In the genomic region with DNA sequence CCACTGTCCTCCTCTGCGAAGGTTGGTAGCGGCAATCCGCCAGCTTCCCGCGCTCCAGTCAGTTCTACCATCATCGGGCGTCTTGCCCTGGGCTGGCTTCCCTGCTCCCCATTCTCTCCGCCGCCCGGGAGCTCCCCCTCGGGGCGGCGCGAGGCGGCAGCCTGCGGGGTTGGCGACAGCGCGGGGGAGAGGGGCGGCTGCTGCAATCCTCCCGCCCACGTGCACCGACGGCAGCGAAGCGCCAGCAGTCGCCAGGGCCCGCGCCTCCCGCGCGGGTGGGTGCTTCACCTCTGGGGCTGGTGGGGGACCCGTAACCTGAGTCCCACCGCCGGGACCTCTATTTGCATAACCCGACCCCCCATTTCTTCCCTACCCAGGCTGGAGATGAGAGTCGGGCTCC, we compare ENCODE assay signal across 8 mouse cellular contexts. TPM values are rescaled to one million over a fixed set of nuclear protein-coding genes. Genes with fewer than 3 reads are reported as not detected.
DNase-seq lines count a peak whose midpoint lies in the region; ATAC-seq and TF ChIP-seq lines count a peak whose summit lies in the region.

A gene (plus strand): TSS at position 220 of the 400 bp plus-strand sequence.

- no peak within 1 kb of the TSS for H3K27ac ChIP-seq in liver, adult 2 months (replicated peaks; ENCODE audit: insufficient read depth, low read depth, low read length)
- 0 out of 2 replicates have a peak within 1 kb of the TSS, but pooled peaks have one; percentile 15 for H3K27ac ChIP-seq in forebrain, embryonic 10.5 days
- H3K27ac ChIP-seq in hindbrain, embryonic 13.5 days = no peak within 1 kb of the TSS
- no peak within 1 kb of the TSS for H3K27ac ChIP-seq in lung, embryonic 15.5 days
- H3K27ac ChIP-seq in stomach, embryonic 14.5 days (ENCODE audit: low read length) = no peak within 1 kb of the TSS

- H3K27me3 ChIP-seq in liver, adult 2 months (ENCODE audit: control insufficient read depth, insufficient read depth, low read length) = peaks cover 16% of the 10 kb centered on the region
- peaks cover 98% of the 10 kb centered on the region for H3K27me3 ChIP-seq in forebrain, embryonic 10.5 days (ENCODE audit: poor library complexity, severe bottlenecking)
- H3K27me3 ChIP-seq in hindbrain, embryonic 13.5 days = peaks cover 96% of the 10 kb centered on the region
- H3K27me3 ChIP-seq in lung, embryonic 15.5 days = peaks cover 87% of the 10 kb centered on the region
- H3K27me3 ChIP-seq in stomach, embryonic 14.5 days (ENCODE audit: control insufficient read depth, insufficient read depth, low read length) = peaks cover 36% of the 10 kb centered on the region

- peak within 1 kb of the TSS; percentile 85 for H3K4me2 ChIP-seq in hindbrain, embryonic 13.5 days
- peak within 1 kb of the TSS; percentile 99 for H3K4me2 ChIP-seq in lung, embryonic 15.5 days
- H3K4me2 ChIP-seq in stomach, embryonic 14.5 days (replicated peaks; ENCODE audit: low read depth, low read length) = peak within 1 kb of the TSS; percentile 94

- no peak for TF ChIP-seq CTCF in liver, adult 2 months (IDR thresholded peaks at IDR 0.05; ENCODE audit: low read depth, low read length)

- WGBS in liver, adult 2 months = 4% methylated on average over 37 of the region's 37 CpGs
- WGBS in forebrain, embryonic 10.5 days = under 1% methylated on average over 29 of the region's 37 CpGs
- WGBS in hindbrain, embryonic 13.5 days = under 1% methylated on average over 36 of the region's 37 CpGs
- under 1% methylated on average over 36 of the region's 37 CpGs for WGBS in lung, embryonic 15.5 days
- under 1% methylated on average over 34 of the region's 37 CpGs for WGBS in stomach, embryonic 14.5 days

- peaks cover 3% of the 10 kb centered on the region; the same call in 1 of the 2 replicates for H3K4me1 ChIP-seq in liver, adult 2 months (ENCODE audit: control insufficient read depth, insufficient read depth, low read length)
- H3K4me1 ChIP-seq in forebrain, embryonic 10.5 days = peaks cover 47% of the 10 kb centered on the region
- H3K4me1 ChIP-seq in hindbrain, embryonic 13.5 days (replicated peaks) = peaks cover 50% of the 10 kb centered on the region
- peaks cover 34% of the 10 kb centered on the region for H3K4me1 ChIP-seq in lung, embryonic 15.5 days
- peaks cover 9% of the 10 kb centered on the region; the same call in 1 of the 2 replicates for H3K4me1 ChIP-seq in stomach, embryonic 14.5 days (ENCODE audit: control insufficient read depth, insufficient read depth, low read length)

- H3K79me2 ChIP-seq in liver, adult 2 months (ENCODE audit: control insufficient read depth, insufficient read depth, low read length) = no peaks in the 10 kb centered on the region

- no peak for TF ChIP-seq POLR2A in liver, adult 2 months (IDR thresholded peaks at IDR 0.05; ENCODE audit: extremely low read depth, insufficient read depth, low read length)

- no peaks in the 10 kb centered on the region for H3K36me3 ChIP-seq in liver, adult 2 months (ENCODE audit: control insufficient read depth, insufficient read depth, low read length)
- H3K36me3 ChIP-seq in forebrain, embryonic 10.5 days (replicated peaks) = no peaks in the 10 kb centered on the region
- no peaks in the 10 kb centered on the region for H3K36me3 ChIP-seq in hindbrain, embryonic 13.5 days
- H3K36me3 ChIP-seq in lung, embryonic 15.5 days = no peaks in the 10 kb centered on the region
- H3K36me3 ChIP-seq in stomach, embryonic 14.5 days (ENCODE audit: control insufficient read depth, insufficient read depth, low read length) = no peaks in the 10 kb centered on the region

- no peaks in the 10 kb centered on the region for H3K9me3 ChIP-seq in forebrain, embryonic 10.5 days
- no peaks in the 10 kb centered on the region for H3K9me3 ChIP-seq in hindbrain, embryonic 13.5 days
- no peaks in the 10 kb centered on the region for H3K9me3 ChIP-seq in lung, embryonic 15.5 days
- H3K9me3 ChIP-seq in stomach, embryonic 14.5 days (ENCODE audit: control insufficient read depth, low read depth, low read length) = no peaks in the 10 kb centered on the region

- DNase-seq in liver, adult 2 months (ENCODE audit: extremely low read depth, low read depth, low spot score) = no peak
- no peak for DNase-seq in liver
- DNase-seq in forebrain, embryonic 10.5 days (ENCODE audit: extremely low spot score, low spot score) = peak; percentile 29
- no peak for DNase-seq in frontal cortex, postnatal 36 days (ENCODE audit: low spot score in 2 of 2)

- peak within 1 kb of the TSS; percentile 43; the same call in 1 of the 2 replicates for H3K4me3 ChIP-seq in liver, adult 2 months (ENCODE audit: insufficient read depth, low read depth, low read length)
- peak within 1 kb of the TSS; percentile 64 for H3K4me3 ChIP-seq in forebrain, embryonic 10.5 days
- peak within 1 kb of the TSS; percentile 55 for H3K4me3 ChIP-seq in hindbrain, embryonic 13.5 days
- H3K4me3 ChIP-seq in lung, embryonic 15.5 days = peak within 1 kb of the TSS; percentile 78
- H3K4me3 ChIP-seq in stomach, embryonic 14.5 days (ENCODE audit: low read depth, low read length) = peak within 1 kb of the TSS; percentile 47

- no peak within 1 kb of the TSS for H3K9ac ChIP-seq in liver, adult 2 months (ENCODE audit: low read depth, low read length)
- peak within 1 kb of the TSS; percentile 70; the same call in 1 of the 2 replicates for H3K9ac ChIP-seq in hindbrain, embryonic 13.5 days
- no peak within 1 kb of the TSS for H3K9ac ChIP-seq in lung, embryonic 15.5 days
- no peak within 1 kb of the TSS for H3K9ac ChIP-seq in stomach, embryonic 14.5 days (replicated peaks; ENCODE audit: low read depth, low read length)

- ATAC-seq in activated CD4-positive, CD25-positive, alpha-beta regulatory T cell, adult 4 months = no peak
- no peak for ATAC-seq in hindbrain, embryonic 13.5 days (ENCODE audit: low FRiP score)
- ATAC-seq in lung, embryonic 15.5 days (ENCODE audit: borderline replicate concordance, extremely low read depth, low FRiP score, low TSS enrichment) = no peak
- ATAC-seq in stomach, embryonic 14.5 days (ENCODE audit: insufficient number of reproducible peaks, insufficient read depth, low FRiP score, low read depth) = no peak

RNA-seq across cellular contexts. Expression of the gene that starts here (rescaled TPM):
- total RNA-seq in liver, adult 2 months (2014; rRNA removed) = 0.09 and 0.34 TPM in 2 replicates
- 0.15 and 0.73 TPM in 2 replicates for polyA plus RNA-seq in liver, adult 2 months (2012; rRNA removed)
- 10 to 100 TPM; 42.3 to 58.3 TPM for polyA plus RNA-seq in activated CD4-positive, CD25-positive, alpha-beta regulatory T cell, adult 4 months (2017; shearing (Covaris generic))
- 0.05 TPM in 1 of 2 replicates, not detected in the other for polyA plus RNA-seq in forebrain, embryonic 10.5 days (2016; fragmentation: Nextera tagmentation; extraction: Ambion mirVana)
- polyA plus RNA-seq in hindbrain, embryonic 13.5 days (2015; fragmentation: Nextera tagmentation; extraction: Ambion mirVana) = 3.8 and 4.1 TPM in 2 replicates
- 0.34 and 0.57 TPM in 2 replicates for polyA plus RNA-seq in lung, embryonic 15.5 days (2015; fragmentation: Nextera tagmentation; extraction: Ambion mirVana)
- 0.22 and 0.33 TPM in 2 replicates for polyA plus RNA-seq in stomach, embryonic 14.5 days (2014; fragmentation: Nextera tagmentation; extraction: Ambion mirVana)

Comparison
In these comparisons a context has a peak if more than half of its experiments do, and no peak if none do; other contexts are left out.
1. Peak in DNase-seq, H3K4me3 ChIP-seq and H3K27ac ChIP-seq in forebrain, embryonic 10.5 days; RNA of the gene not detected or under 1 TPM.